Mouse (Mus musculus) embryonic fibroblast, embryonic 13.5 days (primary cell): ENCODE measurements at regions not wholly inside any gene's neighbourhood (a gene's known extent, or its start where the extent isn't known, plus 50 kb on each side); places are given as distances from the start of the nearest gene placed in this dataset.

Experiments
- CTCF ChIP-seq: IDR thresholded peaks from 2 replicates; pipeline ENCODE4 v1.5.1; 2011; ENCODE audit warnings: mild to moderate bottlenecking, control low read depth, low read length, moderate library complexity, borderline replicate concordance; ENCODE audit not compliant: insufficient read depth
- POLR2A ChIP-seq: IDR thresholded peaks from 2 replicates; pipeline ENCODE4 v1.6.1; 2011; ENCODE audit warnings: low read depth, mild to moderate bottlenecking, control low read depth, low read length, moderate library complexity

DNA sequence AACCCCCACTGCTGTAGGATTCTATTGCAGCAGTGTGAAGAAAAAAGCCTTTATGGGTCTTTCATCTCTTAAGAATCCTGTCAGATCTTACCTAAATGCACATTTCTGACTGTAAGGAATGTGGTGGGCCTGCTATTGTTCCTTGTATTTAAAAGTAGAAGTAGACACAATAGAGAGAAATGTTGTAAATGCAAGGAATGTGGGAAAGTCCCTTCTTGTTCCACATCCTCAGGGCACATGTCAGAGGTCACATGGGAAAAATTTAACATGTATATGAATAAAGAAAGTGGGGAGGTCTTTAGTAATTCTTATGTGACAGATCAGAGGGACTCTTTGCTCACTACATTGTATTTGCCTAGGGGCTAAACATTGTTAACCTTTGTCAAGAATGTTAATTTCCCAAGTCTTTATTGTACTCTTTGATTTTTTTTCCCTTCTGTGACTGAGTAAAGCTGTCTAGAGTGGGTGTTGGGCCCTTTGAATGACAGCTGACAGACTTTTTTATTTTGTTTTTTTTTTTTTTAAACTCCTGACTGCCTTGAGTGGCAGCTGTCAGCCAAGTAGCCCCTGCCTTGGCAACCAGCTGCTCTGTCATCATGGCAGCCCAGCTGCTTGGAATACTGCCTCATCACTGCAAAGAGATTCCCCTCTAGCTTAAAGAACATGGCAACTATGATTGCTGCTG is 117.9 kb downstream of the Icos start:
- TF ChIP-seq CTCF = no peak
- no peak for TF ChIP-seq POLR2A
